Mouse (Mus musculus) frontal cortex, adult (tissue): Measurements from ENCODE around the gene Eci1.

Experiments
- ATAC-seq: cut with Nextera tagmentation; 2 replicates; pipeline ENCODE4 v1.9.2; 2017; ENCODE audit warnings: mild to moderate bottlenecking, moderate library complexity, mixed read lengths; ENCODE audit not compliant: low TSS enrichment

Gene Eci1

GRCm38 (mm10) chr17:24473612-24474275 is 47.3 kb downstream of the Eci1 start, which contains the start of gene Bricd5:
Gene Bricd5, plus strand, starts transcription at chr17:24473884.
- ATAC-seq = no peak

- ATAC-seq = no peak
Observed at GRCm38 (mm10) chr17:24474557-24474956, 48.1 kb downstream of the Eci1 start.

- ATAC-seq = no peak
Observed at GRCm38 (mm10) chr17:24475586-24475985, 49.1 kb downstream of the Eci1 start.

GRCm38 (mm10) chr17:24476022-24476776 is 49.8 kb downstream of the Eci1 start:
- no peak for ATAC-seq

GRCm38 (mm10) chr17:24477053-24477984 is 50.9 kb downstream of the Eci1 start:
- ATAC-seq = no peak

GRCm38 (mm10) chr17:24477985-24478600 is 51.7 kb downstream of the Eci1 start:
- no peak for ATAC-seq

- peak; percentile 90 for ATAC-seq
Observed at GRCm38 (mm10) chr17:24478663-24479380, 52.4 kb downstream of the Eci1 start, which contains the start of gene Mlst8. Gene Mlst8, minus strand, starts transcription at chr17:24479078.

- no peak for ATAC-seq
Observed at GRCm38 (mm10) chr17:24479431-24479830, 53.0 kb downstream of the Eci1 start.

- ATAC-seq = no peak
Observed at GRCm38 (mm10) chr17:24480201-24480826, 53.9 kb downstream of the Eci1 start.

GRCm38 (mm10) chr17:24481027-24481815 is 54.8 kb downstream of the Eci1 start:
- ATAC-seq = no peak

- no peak for ATAC-seq
Observed at GRCm38 (mm10) chr17:24483495-24483894, 57.1 kb downstream of the Eci1 start.

- no peak for ATAC-seq
Observed at GRCm38 (mm10) chr17:24485090-24485860, 58.8 kb downstream of the Eci1 start.

GRCm38 (mm10) chr17:24488186-24488661 is 61.8 kb downstream of the Eci1 start, which contains the start of gene Caskin1:
Gene Caskin1, plus strand, starts transcription at chr17:24488601.
- ATAC-seq = peak; percentile 45; the same call in 1 of the 2 replicates

- peak; percentile 45; the same call in 1 of the 2 replicates for ATAC-seq
Observed at GRCm38 (mm10) chr17:24488662-24489264, 62.3 kb downstream of the Eci1 start.
